Mouse (Mus musculus) CH12.LX (cell line): ENCODE results near the gene Mdk. TPM values are rescaled to one million over a fixed set of nuclear protein-coding genes. Genes with fewer than 3 reads are reported as not detected.
A peak's percentile ranks its signal among the peaks of the same experiment; 100 is the strongest.

Experiments
- DNase-seq: peaks from one replicate; pipeline ENCODE4 v3.0.0-alpha.2; 2013; ENCODE audit errors: extremely low read depth
- H3K27ac ChIP-seq: 2 replicates; pipeline ENCODE4 v1.5.1; 2012; ENCODE audit warnings: low read depth, mild to moderate bottlenecking, control low read depth, moderate library complexity; ENCODE audit not compliant: insufficient read depth
- H3K27me3 ChIP-seq: replicated peaks from 2 replicates; pipeline ENCODE3; 2012; ENCODE audit warnings: inconsistent platforms
- H3K36me3 ChIP-seq, 2 experiments: replicated peaks in 1 of 2; 2 replicates each; pipeline versions ENCODE3 to v1.6.1; 2012; ENCODE audit warnings: inconsistent platforms in 1 of 2, low read length in 1 of 2, mild to moderate bottlenecking in 1 of 2, mixed read lengths in 1 of 2, moderate library complexity in 1 of 2; ENCODE audit not compliant: control insufficient read depth in 1 of 2, insufficient read depth in 1 of 2
- H3K4me1 ChIP-seq, 2 experiments: 2 replicates each; pipeline ENCODE4 v1.6.1; 2012; ENCODE audit warnings: inconsistent platforms in 1 of 2, moderate library complexity in 1 of 2; ENCODE audit not compliant: insufficient read depth in 2 of 2, control insufficient read depth in 1 of 2
- H3K4me2 ChIP-seq: 2 replicates; pipeline ENCODE4 v1.6.1; 2012; ENCODE audit warnings: low read depth, mild to moderate bottlenecking, control low read depth; ENCODE audit not compliant: poor library complexity, insufficient read depth, severe bottlenecking
- H3K4me3 ChIP-seq, 3 experiments: fragments of 150-350 bp in 1 of 3; sonication (generic) in 1 of 3; replicated peaks in 1 of 3; 2 replicates each; pipeline versions ENCODE3 to v1.5.1; 2011 to 2012; ENCODE audit warnings: low read depth in 2 of 3, low read length in 2 of 3, mild to moderate bottlenecking in 2 of 3, moderate library complexity in 2 of 3, control low read depth in 1 of 3, improper control_type of control experiment in 1 of 3, inconsistent platforms in 1 of 3, mixed read lengths in 1 of 3; ENCODE audit not compliant: poor library complexity in 1 of 3
- H3K79me2 ChIP-seq: replicated peaks from 2 replicates; pipeline ENCODE4 v1.6.1; 2012; ENCODE audit warnings: mild to moderate bottlenecking, moderate library complexity; ENCODE audit not compliant: control insufficient read depth, poor library complexity, insufficient read depth, severe bottlenecking; ENCODE audit errors: extremely low read depth
- H3K9ac ChIP-seq: 2 replicates; pipeline ENCODE4 v1.6.1; 2012; ENCODE audit warnings: low read depth, mild to moderate bottlenecking, control low read depth, moderate library complexity; ENCODE audit not compliant: insufficient read depth
- H3K9me3 ChIP-seq: replicated peaks from 2 replicates; pipeline ENCODE3; 2012; ENCODE audit warnings: low read length, inconsistent platforms, mixed read lengths
- BHLHE40 ChIP-seq: IDR thresholded peaks from 2 replicates; pipeline ENCODE4 v1.6.1; 2011; ENCODE audit warnings: mild to moderate bottlenecking, low read depth, low read length, improper control_type of control experiment
- CHD1 ChIP-seq: IDR thresholded peaks from 2 replicates; pipeline ENCODE4 v1.6.1; 2012; ENCODE audit warnings: low read depth, low read length, improper control_type of control experiment, inconsistent platforms
- CHD2 ChIP-seq: IDR thresholded peaks from 2 replicates; pipeline ENCODE4 v1.6.1; 2011; ENCODE audit warnings: low read length, improper control_type of control experiment
- CTCF ChIP-seq, 2 experiments: IDR thresholded peaks in 1 of 2; conservative IDR thresholded peaks in 1 of 2; 2 replicates each; pipeline ENCODE4 v1.5.1; 2011 to 2012; ENCODE audit warnings: low read depth in 2 of 2, low read length in 2 of 2, improper control_type of control experiment in 1 of 2, inconsistent platforms in 1 of 2, mild to moderate bottlenecking in 1 of 2, moderate library complexity in 1 of 2
- E2F4 ChIP-seq: IDR thresholded peaks from 2 replicates; pipeline ENCODE4 v1.6.1; 2011; ENCODE audit warnings: low read depth, low read length, improper control_type of control experiment; ENCODE audit not compliant: insufficient replicate concordance
- ELF1 ChIP-seq: IDR thresholded peaks from 2 replicates; pipeline ENCODE4 v1.6.1; 2014; ENCODE audit warnings: low read depth, mild to moderate bottlenecking, inconsistent platforms, low read length, improper control_type of control experiment
- EP300 ChIP-seq: IDR thresholded peaks from 2 replicates; pipeline ENCODE4 v1.6.1; 2011; ENCODE audit warnings: low read length, improper control_type of control experiment
- ETS1 ChIP-seq: conservative IDR thresholded peaks from 2 replicates; pipeline ENCODE4 v1.6.1; 2012; ENCODE audit warnings: low read depth, mild to moderate bottlenecking, inconsistent platforms, low read length, improper control_type of control experiment, moderate library complexity
- GABPA ChIP-seq: IDR thresholded peaks from 2 replicates; pipeline ENCODE4 v1.6.1; 2012; ENCODE audit warnings: low read depth, low read length, improper control_type of control experiment, inconsistent platforms; ENCODE audit not compliant: insufficient replicate concordance
- HCFC1 ChIP-seq: IDR thresholded peaks from 2 replicates; pipeline ENCODE4 v1.6.1; 2012; ENCODE audit warnings: low read depth, mild to moderate bottlenecking, inconsistent platforms, low read length, improper control_type of control experiment
- IRF4 ChIP-seq: IDR thresholded peaks from 2 replicates; pipeline ENCODE4 v1.6.1; 2014; ENCODE audit warnings: low read depth, mild to moderate bottlenecking, inconsistent platforms, low read length, improper control_type of control experiment
- KAT2A ChIP-seq: IDR thresholded peaks from 2 replicates; pipeline ENCODE4 v1.6.1; 2012; ENCODE audit warnings: low read length, improper control_type of control experiment, inconsistent platforms; ENCODE audit not compliant: insufficient replicate concordance
- MAFK ChIP-seq: IDR thresholded peaks from 2 replicates; pipeline ENCODE4 v1.6.1; 2011; ENCODE audit warnings: low read length, improper control_type of control experiment; ENCODE audit not compliant: insufficient replicate concordance
- MAX ChIP-seq: IDR thresholded peaks from 2 replicates; pipeline ENCODE4 v1.6.1; 2011; ENCODE audit warnings: low read length, improper control_type of control experiment
- MEF2A ChIP-seq: IDR thresholded peaks from 2 replicates; pipeline ENCODE4 v1.6.1; 2014; ENCODE audit warnings: low read depth, mild to moderate bottlenecking, inconsistent platforms, low read length, improper control_type of control experiment, borderline replicate concordance
- MXI1 ChIP-seq: IDR thresholded peaks from 2 replicates; pipeline ENCODE4 v1.6.1; 2011; ENCODE audit warnings: mild to moderate bottlenecking, low read depth, low read length, improper control_type of control experiment
- NELFE ChIP-seq: IDR thresholded peaks from 2 replicates; pipeline ENCODE4 v1.6.1; 2011; ENCODE audit warnings: low read depth, low read length, improper control_type of control experiment
- POLR2AphosphoS2 ChIP-seq: IDR thresholded peaks from 2 replicates; pipeline ENCODE4 v1.6.1; 2011; ENCODE audit warnings: low read depth, low read length, improper control_type of control experiment
- RAD21 ChIP-seq: IDR thresholded peaks from 2 replicates; pipeline ENCODE4 v1.6.1; 2011; ENCODE audit warnings: low read depth, mild to moderate bottlenecking, low read length, improper control_type of control experiment, moderate library complexity
- RCOR1 ChIP-seq: conservative IDR thresholded peaks from 2 replicates; pipeline ENCODE4 v1.6.1; 2012; ENCODE audit warnings: low read depth, mild to moderate bottlenecking, inconsistent platforms, low read length, improper control_type of control experiment
- SIN3A ChIP-seq: IDR thresholded peaks from 2 replicates; pipeline ENCODE4 v1.6.1; 2012; ENCODE audit warnings: low read length, improper control_type of control experiment, inconsistent platforms
- SMC3 ChIP-seq: IDR thresholded peaks from 2 replicates; pipeline ENCODE4 v1.6.1; 2011; ENCODE audit warnings: low read depth, low read length, improper control_type of control experiment
- TCF12 ChIP-seq: IDR thresholded peaks from 2 replicates; pipeline ENCODE4 v1.6.1; 2014; ENCODE audit warnings: low read depth, mild to moderate bottlenecking, inconsistent platforms, low read length, improper control_type of control experiment
- UBTF ChIP-seq: IDR thresholded peaks from 2 replicates; pipeline ENCODE4 v1.6.1; 2012; ENCODE audit warnings: low read depth, mild to moderate bottlenecking, inconsistent platforms, low read length, improper control_type of control experiment, moderate library complexity
- USF1 ChIP-seq: IDR thresholded peaks from 2 replicates; pipeline ENCODE4 v1.6.1; 2014; ENCODE audit warnings: low read depth, mild to moderate bottlenecking, inconsistent platforms, low read length, improper control_type of control experiment
- USF2 ChIP-seq: conservative IDR thresholded peaks from 2 replicates; pipeline ENCODE4 v1.6.1; 2011; ENCODE audit warnings: low read depth, low read length, improper control_type of control experiment
- ZKSCAN1 ChIP-seq: IDR thresholded peaks from 2 replicates; pipeline ENCODE4 v1.6.1; 2012; ENCODE audit warnings: low read depth, inconsistent platforms, low read length, improper control_type of control experiment, borderline replicate concordance
- ZMIZ1 ChIP-seq: IDR thresholded peaks from 2 replicates; pipeline ENCODE4 v1.6.1; 2012; ENCODE audit warnings: low read depth, mild to moderate bottlenecking, inconsistent platforms, low read length, improper control_type of control experiment
- dilution Hi-C: fragments of 300-500 bp; cut with MboI; formaldehyde crosslinking; loops from 2 replicates; pipeline ENCODE4 v1.14.3; 2020; ENCODE audit warnings: low sequenced_read_pairs; ENCODE audit not compliant: extremely low pct_unique_long_range_greater_than_20kb, extremely low pct_ligation_motif_present
- in situ Hi-C: fragments of 300-500 bp; cut with MboI; formaldehyde crosslinking; loops from 3 replicates; pipeline ENCODE4 v1.14.3; 2019; ENCODE audit warnings: low sequenced_read_pairs, low pct_ligation_motif_present, low pct_unique_long_range_greater_than_20kb, mixed read lengths
- polyA plus RNA-seq: library from polyadenylated mRNA; unstranded; fragments of >175 nt; gene quantifications from 2 replicates; pipeline ENCODE4 v1.2.1, GENCODE M21; 2012; ENCODE audit warnings: low read depth; ENCODE audit not compliant: insufficient read length
- total RNA-seq, 2 experiments: library from RNA; depleted of rRNA; stranded (reverse); fragments of 300-350 nt in 1 of 2; fragments of >200 nt in 1 of 2; gene quantifications; 2 replicates each; pipeline ENCODE4 v1.2.3; 2012 to 2014

Gene Mdk
- total and polyA plus RNA-seq, 3 experiments = 0.25 to 2.4 (median 0.34) TPM

DNA sequence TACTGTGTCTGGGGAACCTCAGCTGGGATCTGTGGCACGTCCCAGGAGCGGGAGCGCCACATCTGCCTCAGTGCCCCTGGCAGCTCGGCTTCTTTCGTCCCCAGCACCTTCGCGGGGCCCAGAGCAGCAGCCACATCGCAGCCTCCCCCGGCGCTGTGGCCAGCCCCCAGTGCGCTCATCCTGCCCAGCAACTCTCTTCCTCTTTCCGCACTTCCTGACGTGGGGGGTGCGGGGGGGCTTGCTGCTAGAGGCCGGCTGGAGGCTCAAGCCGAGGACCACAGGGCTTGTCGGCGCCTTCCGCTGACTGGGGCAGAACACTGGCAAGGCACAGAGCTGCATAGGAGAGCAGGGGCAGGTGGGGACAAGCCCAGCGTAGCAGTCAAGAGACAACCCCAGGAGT, 33.3 kb upstream of the Mdk start (continued):
- TF ChIP-seq SIN3A (peak; percentile 72), CHD1 (0 out of 2 replicates have a peak, but pooled peaks have one; percentile 44), ELF1 (peak; percentile 87), KAT2A (no peak), ZKSCAN1 (no peak), MAFK (no peak)

DNA sequence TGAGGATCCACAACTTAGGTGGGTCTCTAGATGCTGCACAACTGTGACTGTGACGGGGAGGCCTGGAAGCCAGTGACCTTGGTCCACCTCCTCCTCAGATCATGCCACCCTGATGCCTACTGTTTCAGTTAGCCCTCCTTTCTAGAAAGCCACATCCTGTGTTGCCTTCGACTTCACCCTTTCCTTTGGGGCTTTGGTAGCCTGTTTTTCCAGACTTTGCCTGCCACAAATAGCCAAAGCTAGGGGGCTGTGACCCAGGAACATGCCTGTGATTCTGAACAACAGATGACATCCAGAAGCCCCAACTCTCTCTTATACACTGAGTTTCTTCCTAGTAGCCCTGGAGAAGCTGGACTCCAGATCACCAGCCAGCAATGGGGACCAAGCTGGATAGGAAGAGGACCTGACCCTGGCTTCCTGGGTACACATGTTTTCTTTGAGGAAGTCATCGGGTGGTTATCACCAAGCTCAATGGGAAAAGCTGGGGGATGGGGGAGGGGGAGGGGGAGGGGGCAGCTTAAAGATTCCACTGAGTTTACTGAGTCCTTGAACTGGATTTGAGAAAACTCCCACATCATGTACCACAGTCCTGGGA, 32.6 kb upstream of the Mdk start:
- Histone ChIP-seq H3K4me3 (peak overlapping the region; percentile 70 to 91 (median 79)), H3K79me2 (peaks cover 28% of the 10 kb centered on the region)
- DNase-seq = no peak
- TF ChIP-seq CHD2 (peak; percentile 52; the same call in 1 of the 2 replicates), ETS1 (no peak), MEF2A (0 out of 2 replicates have a peak, but pooled peaks have one; percentile 16), RCOR1 (no peak), BHLHE40 (no peak)
- TF ChIP-seq, all 38 proteins: peak for 2
- Histone ChIP-seq H3K9ac (peak overlapping the region; percentile 71), H3K27me3 (peaks cover 13% of the 10 kb centered on the region), H3K9me3 (no peaks in the 10 kb centered on the region), H3K27ac (no peak overlapping the region), H3K4me2 (peak overlapping the region; percentile 83), H3K36me3 (peaks cover 0 to 17% of the 10 kb centered on the region in 2 experiments), H3K4me1 (peaks cover 13 to 51% of the 10 kb centered on the region in 2 experiments)
- dilution Hi-C loops = no loop called here
- in situ Hi-C loops = no loop called here

DNA sequence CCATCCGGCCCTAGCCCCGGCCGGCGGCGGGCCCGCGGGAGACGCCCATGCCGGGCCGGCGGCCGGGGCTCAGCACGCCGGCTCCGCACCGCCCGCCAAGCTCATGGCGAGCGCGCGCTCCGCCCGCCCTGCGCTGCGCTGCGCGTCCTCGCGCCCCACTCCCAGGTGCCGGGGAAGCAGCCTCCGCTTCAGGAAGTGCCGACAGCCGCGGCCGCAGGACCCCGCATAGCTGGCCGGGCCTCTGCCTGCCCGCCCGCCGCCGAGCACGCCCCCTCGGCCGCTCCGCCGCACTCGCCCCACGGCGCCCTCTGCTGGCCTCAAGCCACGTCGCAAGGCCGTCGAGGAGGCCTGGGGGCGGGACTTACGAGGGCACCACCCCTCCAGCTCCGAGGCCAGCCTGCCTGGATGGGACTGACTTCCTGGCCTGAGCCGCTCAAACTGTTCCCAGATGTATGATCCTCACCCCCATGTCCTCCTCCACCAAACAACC, 31.4 kb upstream of the Mdk start:
- Histone ChIP-seq H3K27me3 (peaks cover 11% of the 10 kb centered on the region), H3K9ac (peak overlapping the region; percentile 84), H3K27ac (no peak overlapping the region), H3K79me2 (peaks cover 28% of the 10 kb centered on the region), H3K4me1 (peaks cover 13 to 64% of the 10 kb centered on the region in 2 experiments), H3K4me3 (peak overlapping the region; percentile 72 to 91 (median 84)), H3K36me3 (peaks cover 0 to 28% of the 10 kb centered on the region in 2 experiments), H3K4me2 (peak overlapping the region; percentile 83), H3K9me3 (no peaks in the 10 kb centered on the region)
- peak; percentile 86 for DNase-seq
- in situ Hi-C loops = no loop called here
- dilution Hi-C loops = no loop called here
- TF ChIP-seq EP300 (no peak), IRF4 (peak; percentile 70), HCFC1 (peak; percentile 61), GABPA (no peak), E2F4 (no peak), NELFE (peak; percentile 22; the same call in 1 of the 2 replicates), USF2 (no peak), ELF1 (peak; percentile 96), SMC3 (peak; percentile 69), POLR2AphosphoS2 (no peak), BHLHE40 (0 out of 2 replicates have a peak, but pooled peaks have one; percentile 21), UBTF (no peak; the same call in 1 of the 2 replicates), MXI1 (peak; percentile 72; the same call in 1 of the 2 replicates), TCF12 (peak; percentile 76), KAT2A (0 out of 2 replicates have a peak, but pooled peaks have one; percentile 40), MAX (peak; percentile 80), MAFK (no peak), RAD21 (peak; percentile 35), ZMIZ1 (peak; percentile 77), USF1 (no peak), CTCF (conservative IDR thresholded peaks at IDR 0.05 in 1 of 2, IDR thresholded peaks at IDR 0.05 in 1 of 2; ENCODE audit: low read depth in 2 of 2, low read length in 2 of 2) (peak in 1 of 2 experiments; percentile 92; a peak in 2 of 4 replicates)
